Mouse (Mus musculus) brain, embryonic 14.5 days (tissue): ENCODE measurements at regions not wholly inside any gene's neighbourhood (a gene's known extent, or its start where the extent isn't known, plus 50 kb on each side); places are given as distances from the start of the nearest gene placed in this dataset.
"Not testable (repeated sequence)": the region's sequence is repeated elsewhere in the genome, so short reads cannot be mapped to it uniquely, and the experiment has no call there.

Source experiments
- CTCF ChIP-seq: fragments of 200-500 bp; IDR thresholded peaks from 2 replicates; pipeline ENCODE4 v1.5.1; 2012; ENCODE audit warnings: inconsistent platforms, mild to moderate bottlenecking, moderate library complexity, borderline replicate concordance; ENCODE audit not compliant: insufficient read depth, insufficient read length; ENCODE audit errors: extremely low read depth
- POLR2A ChIP-seq: fragments of 200-500 bp; IDR thresholded peaks from 2 replicates; pipeline ENCODE4 v1.6.1; 2012; ENCODE audit warnings: mild to moderate bottlenecking, inconsistent platforms, borderline replicate concordance; ENCODE audit not compliant: poor library complexity, insufficient read depth, insufficient read length, severe bottlenecking; ENCODE audit errors: extremely low read depth

DNA sequence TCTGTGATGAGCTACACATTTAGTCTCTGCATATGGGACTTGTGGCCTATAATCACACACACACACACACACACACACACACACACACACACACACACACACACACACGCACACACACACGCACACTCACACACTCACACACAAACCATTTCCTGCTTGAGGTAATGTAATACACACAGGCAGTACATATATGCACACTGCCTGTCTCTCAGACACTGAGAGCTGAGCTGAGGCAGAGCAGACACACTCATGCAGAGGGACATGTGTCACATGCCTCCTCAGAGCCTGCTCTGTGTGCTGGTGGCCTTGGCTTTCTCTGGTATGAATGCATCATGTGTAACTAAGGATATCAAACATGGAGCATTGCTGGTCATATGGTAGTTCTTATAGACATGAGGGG is 772.1 kb upstream of the Olfr1507 start:
- not testable (repeated sequence) for TF ChIP-seq CTCF, POLR2A
